Mouse (Mus musculus) natural killer cell, adult 2 months (primary cell): Measurements from ENCODE around the gene Enpp6.

ENCODE experiments used
- DNase-seq, 2 experiments: peaks; one replicate each; pipeline ENCODE4 v3.0.0; 2022; ENCODE audit warnings: low spot score in 2 of 2

Gene Enpp6

DNA sequence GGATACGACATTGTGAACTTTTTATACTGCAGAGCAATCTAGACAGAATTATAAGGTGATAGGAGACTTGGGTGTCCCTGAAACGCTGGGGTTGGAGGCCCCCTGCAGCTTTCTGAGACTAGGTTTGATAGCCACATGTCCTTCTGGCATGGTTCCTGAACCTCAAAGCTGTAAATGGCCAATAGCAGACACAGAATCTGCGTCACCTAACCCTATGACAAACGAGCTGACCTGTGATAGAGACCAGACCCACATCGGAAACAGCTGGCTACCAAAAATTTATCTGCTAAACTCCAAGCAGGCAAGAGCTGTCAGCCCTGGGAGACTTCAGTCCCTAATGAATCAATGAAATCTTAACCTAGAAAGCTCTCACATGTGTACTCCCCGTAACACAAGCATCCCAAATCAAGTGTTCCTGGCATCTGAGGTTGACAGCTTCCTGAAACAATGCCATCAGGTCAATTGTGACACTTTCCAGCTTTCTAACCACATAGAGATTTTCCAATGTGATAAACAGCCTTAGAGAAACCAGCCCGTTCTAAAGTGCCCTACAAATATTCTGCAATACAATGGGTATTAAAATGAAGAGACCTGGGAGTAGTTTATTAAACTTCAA is 74.5 kb downstream of the Enpp6 start:
- no peak for DNase-seq

DNA sequence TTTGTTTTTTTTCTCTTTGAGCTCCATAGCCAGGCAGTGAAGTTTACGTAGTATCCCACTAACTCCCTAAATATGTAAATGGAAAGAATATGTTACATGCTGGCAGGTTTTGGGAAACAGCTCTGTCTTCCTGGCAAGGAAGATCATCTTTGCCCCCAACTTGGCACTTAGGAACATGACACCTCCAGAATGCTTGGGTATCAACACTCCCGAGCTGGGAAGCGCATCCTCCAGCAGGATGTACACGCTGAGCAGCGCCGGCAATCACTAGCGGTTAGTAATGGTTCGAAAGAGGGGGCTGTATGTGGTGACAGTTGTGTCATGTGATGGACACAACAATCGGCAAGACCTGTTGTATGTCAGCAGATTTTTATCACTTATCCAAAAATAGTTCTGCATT is 80.4 kb downstream of the Enpp6 start:
- no peak for DNase-seq

DNA sequence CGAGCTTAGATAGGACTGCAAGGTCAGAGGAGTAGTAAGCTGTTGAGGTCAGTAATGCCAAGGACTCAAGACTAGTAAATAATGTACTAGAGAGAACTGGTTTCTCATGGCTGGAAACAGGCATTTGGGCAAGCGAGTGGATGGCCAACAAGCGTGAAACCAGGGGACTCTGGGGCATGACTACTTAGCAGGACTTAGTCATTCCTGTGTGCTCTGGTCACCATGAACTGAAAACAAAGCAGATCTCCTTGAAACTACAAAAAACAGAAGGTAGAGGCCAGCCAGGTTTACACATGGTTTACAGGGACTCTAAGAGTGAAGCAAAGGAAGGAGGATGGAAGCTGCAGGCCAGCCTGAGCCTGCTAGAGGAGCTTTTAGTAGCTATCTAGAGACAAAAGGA is 82.9 kb downstream of the Enpp6 start:
- DNase-seq: no peak

DNA sequence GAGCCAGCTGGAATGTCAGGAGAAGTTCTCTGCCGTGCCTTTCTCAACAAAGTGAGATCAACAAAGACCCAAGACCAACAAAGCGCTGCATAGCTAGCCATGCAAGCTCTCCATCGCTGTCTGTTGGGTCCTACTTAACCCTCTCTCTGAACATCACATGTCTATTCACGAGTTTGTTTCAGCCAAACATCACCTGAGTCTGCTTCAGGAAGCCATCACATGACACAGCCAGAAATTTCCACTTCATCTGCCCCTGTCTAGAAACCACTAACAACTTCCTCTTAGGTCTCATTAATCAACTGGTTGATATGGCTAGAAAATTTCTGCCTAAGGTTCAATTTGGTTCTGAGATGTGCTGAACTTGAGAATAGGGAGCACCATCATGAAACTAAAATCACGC is 85.3 kb downstream of the Enpp6 start:
- DNase-seq: peak in 1 of 2 experiments; percentile 15

DNA sequence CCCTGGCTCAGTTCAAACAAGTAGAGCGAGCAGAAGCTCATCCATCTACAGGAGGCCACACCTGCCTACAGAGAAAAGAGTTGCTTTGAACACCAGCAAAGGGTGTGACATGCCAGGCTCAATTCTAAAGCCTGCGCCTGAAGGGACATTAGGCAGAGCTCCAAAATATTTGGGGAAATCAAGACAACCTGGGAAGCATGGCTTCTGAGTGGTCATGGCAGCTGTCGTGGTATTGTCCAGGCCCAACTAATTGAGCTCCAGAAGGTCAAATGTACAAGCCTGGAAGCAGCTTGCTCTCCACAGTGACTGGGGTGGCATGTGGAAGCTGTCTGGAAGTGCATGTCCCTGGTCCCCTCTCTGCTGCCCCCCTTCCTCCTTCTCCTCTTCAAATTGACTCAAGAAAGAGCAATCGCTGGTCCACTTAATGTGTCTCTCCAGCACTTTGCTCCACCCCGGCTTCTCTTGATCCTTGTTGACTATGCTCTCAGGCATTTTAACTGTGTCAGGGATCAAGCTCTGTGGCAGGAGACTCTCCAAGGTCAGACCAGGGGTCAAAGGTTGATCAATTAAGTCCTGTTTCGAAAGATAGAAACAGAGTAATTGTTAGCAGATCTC is 89.4 kb downstream of the Enpp6 start:
- no peak for DNase-seq

DNA sequence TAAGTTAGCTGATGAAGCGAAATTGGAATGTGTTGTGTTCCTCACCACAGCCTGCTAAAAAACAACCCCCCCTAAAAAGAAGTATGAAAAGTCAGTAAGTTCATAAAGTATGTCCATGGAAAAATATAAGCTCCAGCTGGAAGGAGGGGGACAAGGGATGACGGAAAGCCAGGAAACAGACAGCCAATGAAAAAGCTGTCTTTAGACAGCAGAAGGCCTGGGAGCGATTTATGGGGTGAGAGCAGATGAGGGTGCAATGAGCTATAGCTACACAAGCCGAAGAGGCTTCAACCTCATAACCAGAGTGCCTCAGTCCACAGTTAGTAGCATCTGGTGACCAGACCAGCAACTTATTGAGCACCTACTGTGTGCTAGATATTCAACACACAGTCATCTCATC is 93.3 kb downstream of the Enpp6 start:
- DNase-seq: no peak

DNA sequence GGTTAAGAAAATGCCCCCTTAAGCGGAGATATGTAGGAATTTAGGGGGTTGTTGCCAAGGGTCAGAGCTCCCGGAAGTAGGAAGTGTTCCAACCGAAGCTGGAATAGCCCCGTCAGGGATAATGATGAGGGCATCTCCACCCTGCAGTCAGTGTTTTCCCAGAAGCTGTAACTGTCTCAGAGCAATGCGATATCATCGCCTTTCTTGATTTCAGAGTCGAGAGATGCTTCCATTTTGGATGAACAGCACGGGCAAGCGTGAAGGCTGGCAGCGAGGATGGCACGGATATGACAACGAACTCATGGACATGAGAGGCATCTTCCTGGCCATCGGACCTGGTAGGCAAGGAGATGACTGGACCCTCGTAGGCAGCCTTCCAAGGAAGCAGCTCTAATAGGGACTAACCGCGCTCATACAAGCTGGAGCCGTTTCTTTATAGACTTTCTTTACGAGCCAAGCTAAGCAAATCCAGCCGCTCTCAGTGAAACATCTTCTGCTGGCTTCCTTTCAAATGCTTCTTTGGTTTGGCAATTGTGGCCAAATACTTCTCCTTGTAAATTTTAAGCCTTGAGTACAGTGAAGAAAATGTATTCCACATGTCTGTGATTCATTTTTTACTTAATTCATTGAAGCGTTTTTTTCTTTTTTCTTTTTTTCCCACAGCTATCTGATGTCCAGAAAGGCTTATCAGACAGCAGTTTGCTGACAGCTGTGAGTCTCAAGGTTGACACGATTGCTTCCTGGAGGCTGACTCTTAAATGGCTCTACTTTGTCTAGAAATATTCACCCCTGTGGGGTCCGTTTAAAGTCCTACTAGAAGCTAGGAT is 95.7 kb downstream of the Enpp6 start:
- DNase-seq: no peak

DNA sequence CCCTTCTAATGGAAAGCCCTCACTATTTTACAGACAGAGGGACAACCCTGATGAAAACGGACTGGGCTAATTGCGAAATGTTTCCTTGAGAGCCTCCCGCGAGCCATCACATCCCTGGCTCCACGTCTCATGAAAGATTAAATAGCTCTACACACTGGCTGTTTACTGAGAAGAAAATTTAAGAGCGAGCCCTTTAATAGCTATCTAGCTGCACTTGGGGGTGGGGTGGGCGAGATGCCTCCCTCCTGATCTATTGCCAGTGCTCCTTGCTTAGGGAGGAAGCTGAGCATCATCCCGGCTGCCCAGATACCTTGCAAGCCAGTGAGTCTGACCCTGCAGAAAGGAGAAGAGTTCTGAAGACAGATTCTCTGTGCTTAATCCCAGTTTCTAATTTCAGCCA is 103.3 kb downstream of the Enpp6 start:
- no peak for DNase-seq

DNA sequence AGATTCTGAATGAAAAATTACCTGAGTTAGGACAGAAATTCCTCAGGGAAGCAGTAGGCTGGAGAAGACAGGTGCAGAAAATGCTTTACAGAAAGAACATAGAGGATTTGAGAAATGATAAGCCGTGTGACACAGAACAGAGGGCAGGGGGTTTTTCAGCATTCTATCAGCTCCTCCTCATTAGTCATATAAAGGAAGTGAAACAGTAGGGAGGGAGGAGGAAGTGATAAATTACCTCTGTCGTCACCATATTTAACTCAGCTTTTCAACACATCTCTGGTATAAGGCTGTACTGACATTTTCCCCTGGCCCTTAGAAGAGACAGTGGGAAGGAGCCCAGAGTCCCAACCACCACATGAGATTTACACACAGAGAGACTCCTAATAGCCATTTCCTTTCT is 118.9 kb downstream of the Enpp6 start:
- DNase-seq: no peak

DNA sequence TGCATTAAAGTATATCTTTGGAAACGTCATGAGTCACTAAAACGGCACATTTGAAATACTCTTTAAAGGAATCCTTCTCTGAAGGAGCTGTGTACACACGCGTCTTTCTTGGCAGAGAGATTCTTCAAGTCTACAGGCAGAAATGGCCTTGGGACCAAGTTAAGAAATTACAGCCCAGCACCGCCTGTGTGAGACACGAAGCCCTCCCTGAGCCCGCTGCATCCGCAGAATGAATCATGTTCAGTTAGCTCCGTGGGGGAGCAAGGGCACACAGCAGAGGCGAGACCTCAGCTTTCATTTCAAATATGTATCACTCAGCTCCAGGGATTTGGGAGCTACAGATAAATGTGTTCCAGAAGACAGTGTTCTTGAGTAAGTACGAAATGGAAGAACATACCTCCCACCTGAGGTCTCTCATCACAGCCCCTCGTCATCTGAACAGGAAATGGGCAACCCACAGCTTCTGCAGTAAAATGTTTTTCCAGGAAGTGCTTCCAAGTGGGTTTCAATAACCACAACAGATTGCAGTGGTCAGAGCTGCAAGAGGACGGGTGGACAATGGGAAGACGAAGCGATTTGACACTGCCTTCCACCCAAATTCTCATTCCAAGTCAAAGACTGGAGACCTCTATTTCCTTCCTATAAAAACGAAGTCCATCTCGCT is 127.6 kb downstream of the Enpp6 start:
- DNase-seq: no peak

DNA sequence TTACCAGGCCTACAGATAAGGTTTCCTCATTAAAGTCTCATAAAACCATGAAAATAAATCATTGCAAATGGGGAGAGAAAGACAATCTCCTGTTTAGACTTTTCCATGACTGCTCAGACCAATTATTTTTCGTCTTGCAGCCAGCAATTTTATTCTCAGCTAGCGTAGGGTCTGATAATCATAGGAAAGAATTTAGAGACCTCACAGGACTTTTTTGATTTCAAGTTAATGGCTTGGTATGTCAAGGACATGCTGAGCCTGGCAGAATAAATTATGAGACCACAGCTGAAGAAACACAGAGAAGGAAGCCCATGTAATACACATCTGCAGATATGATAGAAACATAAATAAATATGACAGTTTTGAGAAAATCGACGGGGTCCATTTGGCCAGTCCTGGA is 130.6 kb downstream of the Enpp6 start:
- no peak for DNase-seq

DNA sequence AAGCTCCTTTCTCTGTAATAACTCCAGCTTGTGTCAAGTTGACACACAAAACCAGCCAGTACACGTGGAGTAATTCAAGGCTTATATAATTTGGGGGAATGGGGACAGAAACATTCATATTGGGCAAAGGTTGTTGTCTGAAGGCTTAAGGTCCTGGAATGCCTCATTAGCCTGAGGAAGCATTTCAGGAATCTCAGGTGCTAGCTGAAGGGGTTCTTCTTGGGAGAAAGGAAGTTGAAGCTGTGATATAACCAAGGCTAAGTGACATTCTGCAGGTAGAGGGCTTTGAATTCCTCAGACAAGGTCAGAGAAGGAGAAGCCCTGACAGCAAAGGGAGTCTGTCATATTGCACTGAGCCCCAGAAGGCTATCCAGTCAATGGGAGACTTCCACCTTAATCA is 133.2 kb downstream of the Enpp6 start:
- no peak for DNase-seq

DNA sequence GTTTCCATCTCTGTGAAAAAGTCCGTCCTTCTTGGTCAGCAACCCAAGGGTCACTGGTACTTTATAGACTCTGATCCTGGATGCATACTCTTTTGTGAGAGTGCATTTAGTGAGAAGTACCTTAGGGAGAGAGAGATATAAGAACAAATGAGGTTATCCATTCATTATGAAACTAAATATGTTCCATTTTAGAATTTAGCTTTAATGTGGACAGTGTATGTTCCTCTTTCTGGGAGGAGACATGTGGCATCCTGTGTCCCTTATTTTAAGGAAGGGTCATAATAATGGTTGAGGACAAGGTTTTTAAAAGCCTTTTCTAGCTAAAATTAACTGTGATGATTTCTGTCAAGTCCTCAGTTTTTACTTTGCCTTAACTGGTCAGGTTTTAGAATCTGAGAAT is 142.2 kb downstream of the Enpp6 start:
- DNase-seq: no peak

DNA sequence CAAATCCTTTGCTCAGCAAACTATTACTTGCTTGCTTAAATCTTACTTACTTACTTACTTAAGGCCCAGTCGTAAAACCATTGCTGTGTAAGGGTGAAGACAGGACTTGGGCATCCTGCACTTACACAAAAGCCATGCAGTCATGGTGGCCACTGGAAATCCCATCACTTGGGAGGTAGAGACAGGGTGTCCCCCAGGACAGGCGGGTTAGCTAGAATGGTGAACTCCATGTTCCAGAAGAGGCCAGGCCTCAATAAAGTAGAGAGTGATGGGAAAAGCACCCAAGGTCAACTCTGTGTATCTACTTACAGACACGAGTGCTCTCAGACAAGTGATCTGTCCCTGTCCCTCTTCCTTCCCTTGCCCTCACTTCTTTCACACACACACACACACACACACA is 146.7 kb downstream of the Enpp6 start:
- DNase-seq: no peak

DNA sequence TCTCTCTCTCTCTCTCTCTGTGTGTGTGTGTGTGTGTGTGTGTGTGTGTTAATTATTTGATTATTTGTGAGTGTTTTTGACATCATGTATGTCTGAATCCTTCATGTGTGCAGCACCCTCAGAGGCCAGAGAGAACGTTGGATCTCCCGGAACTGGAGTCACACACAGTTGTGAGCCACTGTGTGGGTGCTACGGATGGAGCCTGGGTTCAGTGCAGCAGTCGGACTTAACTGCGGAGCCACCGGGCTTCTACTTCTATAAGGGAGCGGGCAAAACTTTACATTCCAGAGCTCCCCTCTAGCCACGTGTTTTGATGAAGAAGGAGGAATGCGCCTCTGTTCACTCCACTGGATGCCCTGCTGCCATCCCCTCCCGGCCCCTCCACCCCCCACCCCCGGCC is 148.0 kb downstream of the Enpp6 start:
- no peak for DNase-seq

DNA sequence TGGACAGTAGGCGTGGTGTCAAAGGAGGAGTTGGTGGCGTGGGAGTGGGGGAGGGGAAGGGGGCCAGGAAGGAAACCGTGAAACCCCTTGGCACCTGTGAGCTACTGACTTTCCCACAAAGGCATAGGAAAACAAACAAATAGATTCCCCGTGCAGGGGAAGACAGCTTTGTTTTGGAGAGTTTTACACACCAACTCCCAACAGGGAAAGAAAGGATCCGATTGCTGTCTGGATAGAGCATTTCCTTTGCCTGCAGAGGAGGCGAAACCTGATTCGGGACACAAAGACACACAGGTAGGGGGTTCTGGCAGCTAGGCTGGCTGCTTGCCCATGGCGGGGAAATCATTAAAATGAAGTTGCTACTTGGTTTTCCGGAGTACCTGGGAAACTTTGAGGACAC is 148.9 kb downstream of the Enpp6 start:
- DNase-seq: no peak

DNA sequence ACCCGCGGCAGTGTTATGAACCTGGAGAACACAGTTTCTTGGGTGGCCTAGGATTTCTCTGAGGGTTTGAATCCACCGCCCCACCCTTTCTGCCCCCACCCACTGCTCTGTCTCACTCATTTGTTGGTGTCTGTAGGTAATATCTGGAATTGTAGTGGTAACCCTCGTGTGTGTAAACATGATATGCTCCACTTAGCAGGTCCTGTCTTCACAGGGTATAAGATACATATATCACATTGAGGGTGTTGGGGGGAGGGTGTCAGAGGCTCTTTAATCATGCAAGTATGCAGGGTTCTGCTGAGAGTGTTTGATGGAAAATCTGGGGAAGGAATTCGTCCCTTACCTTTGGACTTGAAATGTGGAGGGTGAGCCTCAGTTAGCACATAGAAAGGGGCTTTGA is 149.4 kb downstream of the Enpp6 start:
- DNase-seq: no peak

DNA sequence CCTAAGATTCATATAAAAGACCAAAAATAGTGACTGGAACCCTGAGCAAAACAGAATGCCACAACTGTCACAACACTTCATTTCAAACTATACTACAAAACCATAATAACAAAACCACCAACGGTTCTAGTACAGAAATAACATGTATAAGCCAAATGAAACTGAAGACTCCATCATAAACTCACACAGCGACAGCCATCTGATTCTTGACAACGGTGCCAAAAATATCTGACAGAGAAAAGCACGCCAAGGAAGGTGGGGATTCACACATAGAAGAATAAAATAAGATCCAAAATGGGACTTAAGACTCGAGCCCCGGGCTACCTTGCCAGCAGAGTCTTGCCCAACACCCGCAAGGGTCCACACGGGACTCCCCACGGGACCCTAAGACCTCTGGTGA is 158.6 kb downstream of the Enpp6 start:
- DNase-seq: no peak
